Mouse (Mus musculus) mouse embryonic stem cell (cell line): ENCODE results near the gene Slc25a25.

Source experiments
- in situ Hi-C, 2 experiments: fragments of 300-500 bp; cut with MboI; formaldehyde crosslinking; loops; 1 replicate in 1 of 2; 3 replicates in 1 of 2; pipeline ENCODE4 v1.14.3; 2019 to 2020; ENCODE audit warnings: low sequenced_read_pairs in 2 of 2, low pct_unique_long_range_greater_than_20kb in 1 of 2, mixed read lengths in 1 of 2; ENCODE audit not compliant: unreplicated experiment in 1 of 2

The Slc25a25 gene

DNA sequence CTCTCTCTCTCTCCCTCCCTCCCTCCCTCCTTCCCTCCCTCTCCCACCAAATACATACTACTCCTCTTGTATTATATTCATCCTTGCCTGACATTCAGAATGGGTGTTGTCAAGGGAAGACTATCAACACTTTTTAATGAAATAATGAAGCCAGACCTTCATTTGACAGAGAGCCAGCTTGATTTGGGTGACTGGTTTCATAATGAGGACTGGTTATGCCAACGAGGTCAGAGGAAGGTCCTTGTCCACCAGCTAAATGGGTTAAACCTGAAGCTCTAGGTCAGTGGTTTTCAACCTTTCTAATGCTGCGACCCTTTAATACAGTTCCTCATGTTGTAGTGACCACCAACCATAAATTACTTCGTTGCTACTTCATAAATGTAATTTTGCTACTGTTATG is 12.5 kb downstream of the Slc25a25 start:
- in situ Hi-C loops, result no loop called here

DNA sequence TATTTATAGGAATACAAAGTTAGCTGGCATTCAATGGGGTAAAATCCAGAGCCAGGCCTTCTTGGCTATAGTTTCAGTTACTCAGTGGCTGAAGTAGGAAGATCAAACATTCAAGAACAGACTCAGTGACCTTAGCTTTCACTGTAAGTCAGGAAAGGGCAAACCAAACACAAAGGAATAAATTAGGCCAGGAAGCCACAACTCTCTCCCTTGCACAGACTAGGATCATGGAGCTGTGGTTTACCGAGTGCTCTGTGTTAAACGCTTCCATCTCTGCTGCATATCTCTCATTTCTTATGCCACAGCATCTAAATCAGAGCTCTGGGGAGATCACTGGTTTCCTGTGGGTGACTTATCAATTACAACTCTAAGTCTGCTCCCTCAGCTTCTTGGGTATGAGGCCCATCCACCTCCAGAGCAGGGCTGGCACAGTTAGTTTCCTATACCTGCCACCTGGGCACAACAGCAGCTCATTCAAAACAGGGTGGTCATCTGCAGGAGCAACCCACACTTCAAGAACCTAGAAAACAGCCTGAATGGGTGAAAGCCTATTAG is 13.6 kb downstream of the Slc25a25 start:
- in situ Hi-C loops, result no loop called here

DNA sequence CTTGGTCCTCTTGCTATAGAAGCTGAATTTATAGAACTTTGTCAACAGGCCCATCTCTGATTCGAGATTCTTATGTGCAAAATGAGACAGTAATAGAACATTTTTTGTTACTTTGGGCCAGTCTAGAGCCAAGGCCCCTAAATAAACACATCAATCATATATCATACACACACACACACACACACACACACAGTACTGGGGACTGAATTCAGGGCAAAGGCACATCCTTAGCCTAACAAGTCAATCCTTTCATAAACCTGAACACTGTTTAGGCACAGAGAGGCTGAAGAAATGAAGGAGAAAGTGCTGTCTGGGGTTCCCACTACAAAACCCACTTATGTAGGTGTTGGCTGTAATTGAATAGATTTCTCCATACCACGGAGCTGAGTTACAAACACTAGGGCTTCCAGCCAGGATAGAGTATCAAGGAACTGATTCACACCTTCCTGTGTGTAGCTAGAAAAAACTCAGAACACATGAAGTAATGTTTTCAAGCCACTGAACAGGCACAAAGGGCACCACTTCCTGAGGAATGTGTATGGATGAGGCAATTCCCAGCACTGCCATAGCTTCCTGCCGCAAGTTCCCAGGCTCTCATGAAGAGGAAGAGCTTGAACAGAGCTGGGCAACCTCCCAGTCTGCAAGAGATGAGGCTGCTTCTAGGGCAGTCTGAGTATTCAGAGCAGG is 14.4 kb downstream of the Slc25a25 start:
- in situ Hi-C loops, result no loop called here

DNA sequence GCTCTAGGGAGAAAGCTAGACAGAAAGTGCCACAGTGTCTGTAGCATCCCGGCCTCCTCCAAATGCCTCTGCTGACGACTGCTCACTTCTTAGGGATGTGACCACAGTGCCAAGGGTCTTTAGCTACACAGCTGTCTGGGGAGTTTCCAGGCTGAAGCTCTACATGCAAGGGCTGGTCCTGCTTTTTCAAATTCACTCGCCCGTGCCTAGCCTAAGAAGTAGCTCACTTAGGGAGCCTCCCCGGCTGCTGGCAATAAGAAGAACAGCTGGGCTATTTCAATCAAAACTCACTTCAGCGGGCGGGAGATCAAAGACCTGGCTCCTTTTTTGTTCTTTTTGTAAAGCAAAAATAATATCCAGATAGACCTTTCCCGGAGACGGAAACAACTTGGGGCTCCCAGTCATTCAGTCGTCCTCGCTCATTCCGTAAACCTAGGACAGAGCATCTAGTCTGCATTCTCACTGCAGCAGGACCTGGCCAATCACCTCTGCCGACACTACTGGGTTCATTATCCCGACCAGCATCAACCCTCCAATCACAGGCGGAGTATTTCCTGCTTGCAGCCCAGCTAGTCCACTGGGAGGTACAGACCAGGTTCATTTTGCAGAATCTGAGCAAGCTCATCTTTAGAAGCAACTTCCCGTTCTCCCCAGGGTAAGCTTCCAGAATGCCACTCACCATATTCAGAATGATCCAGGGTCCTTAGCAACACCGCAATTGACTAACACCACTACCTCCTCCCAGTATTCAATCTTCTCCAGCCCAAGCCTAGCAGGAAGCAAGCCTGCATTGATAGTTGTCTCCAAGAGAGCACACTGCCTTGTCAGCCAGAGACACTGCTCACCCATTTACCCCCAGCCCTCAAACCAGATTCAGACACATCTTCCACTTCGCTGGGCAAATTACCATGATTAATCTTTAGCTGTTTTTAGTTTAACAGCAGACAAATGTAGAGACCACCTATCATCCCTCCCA is 20.3 kb downstream of the Slc25a25 start:
- in situ Hi-C loops, result no loop called here

DNA sequence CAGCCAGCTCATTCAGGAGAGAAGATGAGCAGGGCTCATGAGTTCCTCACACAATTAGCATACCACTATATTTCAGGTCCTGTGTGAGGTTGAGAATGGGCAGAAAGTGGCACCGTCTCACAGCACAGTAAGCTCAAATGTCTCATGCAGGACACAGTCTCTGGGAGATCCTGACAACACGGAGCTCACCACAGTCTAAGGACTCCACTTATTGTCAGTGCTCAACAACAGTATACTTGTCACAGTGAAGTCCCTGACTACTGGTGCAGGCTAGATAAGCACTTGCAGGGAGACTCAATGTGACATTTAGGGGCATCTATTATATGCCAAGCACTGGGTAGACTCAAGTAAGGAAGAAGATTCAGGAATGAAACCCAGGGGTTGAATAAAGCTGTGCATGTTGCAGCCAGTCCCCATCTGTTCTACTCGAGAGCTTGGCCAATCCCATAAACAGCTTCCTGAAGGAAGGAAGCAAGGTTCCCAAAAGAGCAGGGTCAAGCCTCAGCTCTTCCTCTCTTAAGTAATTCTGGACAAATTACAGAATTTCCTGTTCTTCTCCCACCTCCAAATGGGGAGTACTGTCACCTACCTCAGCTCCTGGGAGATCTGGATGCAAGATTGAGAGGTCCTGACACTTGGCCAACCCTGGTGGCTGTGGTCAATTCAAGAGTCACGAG is 21.9 kb downstream of the Slc25a25 start:
- in situ Hi-C loops, result no loop called here

DNA sequence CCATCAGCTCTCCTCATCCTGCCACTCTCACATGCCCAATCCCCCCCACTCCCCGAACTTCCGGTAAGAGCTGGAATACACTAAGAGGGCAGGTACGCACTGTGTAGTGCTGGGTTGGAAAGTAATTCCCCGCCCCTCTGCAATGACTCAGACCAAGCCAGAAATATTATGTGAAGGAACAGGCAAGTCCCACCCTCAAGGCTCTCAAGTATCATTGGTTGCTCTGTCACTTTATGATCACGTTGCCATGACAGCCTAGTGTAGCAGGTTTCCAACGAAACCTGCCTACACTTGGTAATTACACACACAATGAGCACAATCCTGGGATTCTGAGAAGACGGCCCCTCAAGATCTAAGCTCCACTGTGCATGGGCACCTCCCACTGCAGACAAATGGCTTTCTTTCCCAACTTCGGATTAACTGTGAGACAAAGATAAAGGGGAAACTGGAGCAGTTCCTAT is 23.0 kb downstream of the Slc25a25 start:
- in situ Hi-C loops, result no loop called here

DNA sequence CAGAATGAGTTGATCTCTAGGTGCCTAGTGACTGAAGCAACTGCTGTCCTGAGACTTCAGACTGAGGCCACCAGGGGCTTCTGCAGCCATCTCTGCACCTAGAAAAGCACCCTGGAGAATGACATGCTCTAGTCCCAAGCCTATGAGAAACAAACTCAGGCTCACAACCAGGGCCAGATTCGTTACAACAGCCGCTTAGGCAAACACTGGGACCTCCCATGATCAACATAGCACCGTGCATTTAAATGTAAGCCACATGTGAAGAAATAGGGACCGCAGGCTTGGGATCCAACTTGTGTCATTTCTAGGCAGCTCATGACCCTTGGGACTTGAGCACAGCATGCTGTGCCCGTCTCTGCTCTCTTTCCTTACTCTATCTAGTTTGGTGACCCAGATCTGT is 23.5 kb downstream of the Slc25a25 start:
- in situ Hi-C loops, result no loop called here

DNA sequence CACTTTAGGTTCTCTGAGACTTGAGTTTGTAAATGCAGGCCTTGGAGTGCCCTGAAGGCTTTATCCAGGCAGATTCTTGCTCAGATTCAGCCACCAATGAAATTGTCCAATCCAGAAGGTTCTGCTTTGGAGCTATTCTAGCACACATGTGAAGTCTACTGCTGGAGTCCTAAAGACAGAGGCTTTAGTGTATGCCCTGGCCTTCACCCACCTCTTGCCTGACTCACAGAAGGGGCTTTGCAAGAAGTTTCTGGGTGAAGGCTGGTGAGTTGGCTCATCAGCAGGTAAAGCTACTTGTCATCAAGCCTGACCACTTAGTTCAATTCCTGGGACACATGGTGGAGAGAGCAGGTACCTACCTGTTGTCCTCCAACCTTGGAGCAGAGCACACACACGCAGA is 25.1 kb downstream of the Slc25a25 start:
- in situ Hi-C loops, result no loop called here

DNA sequence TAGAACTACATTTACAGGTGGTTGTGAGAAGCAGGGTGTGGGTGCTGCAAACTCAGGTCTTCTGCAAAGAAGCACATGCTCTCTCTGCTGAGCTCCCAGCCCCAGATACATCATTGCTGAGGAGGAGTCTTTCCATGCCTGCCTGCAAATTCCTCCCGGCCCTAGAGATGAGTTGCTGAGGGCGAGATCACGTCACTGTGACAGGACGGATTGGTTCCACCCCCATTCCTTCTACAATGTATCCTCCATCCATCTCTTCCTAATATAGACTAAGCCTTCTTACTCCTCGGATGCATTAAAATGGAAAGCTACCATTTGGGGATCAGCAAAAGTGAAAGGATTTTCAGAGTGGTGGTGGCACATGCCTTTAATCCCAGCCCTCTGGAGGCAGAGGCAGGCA is 25.7 kb downstream of the Slc25a25 start:
- in situ Hi-C loops, result no loop called here

DNA sequence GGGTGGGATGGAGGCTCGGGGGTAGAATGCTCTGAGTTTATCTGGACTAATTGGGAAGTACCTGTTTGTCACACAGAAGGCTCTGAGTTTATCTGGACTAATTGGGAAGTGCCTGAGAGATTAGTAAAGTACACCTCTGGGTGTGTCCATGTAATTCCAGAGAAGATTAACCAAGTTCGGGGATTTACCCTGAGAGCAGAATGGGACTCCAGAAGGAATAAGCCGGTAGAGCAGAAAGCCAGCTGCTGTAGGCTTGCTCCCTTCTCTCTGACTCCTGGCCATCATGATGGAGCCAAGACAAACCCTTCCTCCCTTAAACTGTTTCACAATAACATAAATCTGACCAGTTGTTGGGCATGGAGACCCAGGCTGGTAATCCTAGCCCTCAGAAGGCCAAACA is 26.4 kb downstream of the Slc25a25 start:
- in situ Hi-C loops, result no loop called here

DNA sequence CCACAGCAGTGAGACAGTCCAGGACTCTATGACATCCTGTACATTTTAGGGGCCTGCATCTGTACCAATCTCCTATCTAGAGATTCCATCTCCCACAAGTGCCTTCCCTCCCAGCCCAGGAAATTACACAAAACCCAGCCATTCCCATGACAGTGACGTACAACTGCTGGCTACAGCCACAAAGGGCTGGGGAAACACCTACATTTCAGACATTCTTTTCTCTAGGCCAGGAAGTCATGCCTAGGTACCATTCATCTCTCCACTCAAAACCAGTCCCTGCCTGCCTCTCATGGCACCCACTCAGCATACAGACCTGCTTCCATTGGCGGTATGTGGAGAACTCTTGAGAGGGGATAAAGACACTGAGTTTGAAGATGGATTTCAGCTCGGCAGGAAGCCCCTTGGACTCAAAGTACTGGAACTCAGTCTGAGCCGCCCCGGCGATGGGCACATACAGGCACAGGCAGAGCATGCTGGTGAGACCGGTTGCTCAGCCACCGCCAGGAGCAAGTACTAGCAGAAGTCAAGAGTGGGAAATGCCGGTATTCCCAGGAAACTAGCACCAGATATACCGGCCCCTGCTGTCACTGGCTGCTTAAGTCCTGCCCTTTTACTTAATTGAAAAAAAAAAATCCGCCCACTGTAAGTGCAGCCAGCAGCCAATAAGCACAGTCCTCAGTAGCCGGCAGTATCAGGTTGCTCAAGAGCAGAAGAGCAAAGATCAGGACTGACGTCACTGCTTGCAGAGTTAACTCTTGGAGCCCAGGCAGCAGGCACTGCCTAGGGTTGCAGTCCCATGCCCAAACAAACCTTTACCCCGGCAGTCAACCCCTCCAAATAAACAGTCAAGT is 27.5 kb downstream of the Slc25a25 start:
- in situ Hi-C loops, result no loop called here

DNA sequence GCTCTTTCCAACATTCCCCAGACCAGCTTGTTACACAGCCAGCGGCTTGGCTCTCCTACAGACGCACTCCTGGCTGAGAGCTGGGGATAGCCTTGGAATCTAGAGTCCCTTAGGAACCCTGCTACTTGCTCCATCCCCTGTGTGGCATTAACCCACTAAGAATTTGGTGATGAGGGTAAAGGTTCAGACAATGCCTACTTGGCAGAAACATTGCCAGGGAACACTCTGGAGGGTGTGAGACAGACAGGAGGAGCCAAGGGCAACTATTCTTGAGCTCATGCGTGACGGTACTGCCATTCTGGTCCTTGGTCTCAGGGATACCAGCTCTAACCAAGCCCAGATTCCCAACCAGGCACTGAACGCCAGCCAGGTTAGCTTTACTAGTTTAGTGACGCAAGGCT is 29.4 kb downstream of the Slc25a25 start:
- in situ Hi-C loops, result no loop called here

DNA sequence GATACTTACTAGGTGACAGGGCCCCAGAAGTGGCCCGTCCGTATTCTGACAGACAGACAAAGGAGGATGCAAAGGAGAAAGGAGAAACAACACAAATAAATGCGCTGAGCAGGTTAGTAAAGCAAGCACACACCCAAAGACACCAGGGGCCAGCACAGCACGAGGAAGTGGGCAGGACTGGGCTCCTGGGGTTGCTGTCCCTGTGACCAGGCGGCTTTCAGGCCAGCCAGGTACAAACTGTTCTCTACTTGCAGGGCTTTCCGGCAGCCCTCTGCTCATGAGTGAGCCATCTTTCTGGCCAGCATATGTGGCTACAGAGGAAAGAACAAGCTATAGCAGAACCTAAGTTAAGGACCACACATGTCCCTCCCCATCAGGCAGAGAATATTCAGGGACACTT is 30.6 kb downstream of the Slc25a25 start:
- in situ Hi-C loops, result no loop called here

DNA sequence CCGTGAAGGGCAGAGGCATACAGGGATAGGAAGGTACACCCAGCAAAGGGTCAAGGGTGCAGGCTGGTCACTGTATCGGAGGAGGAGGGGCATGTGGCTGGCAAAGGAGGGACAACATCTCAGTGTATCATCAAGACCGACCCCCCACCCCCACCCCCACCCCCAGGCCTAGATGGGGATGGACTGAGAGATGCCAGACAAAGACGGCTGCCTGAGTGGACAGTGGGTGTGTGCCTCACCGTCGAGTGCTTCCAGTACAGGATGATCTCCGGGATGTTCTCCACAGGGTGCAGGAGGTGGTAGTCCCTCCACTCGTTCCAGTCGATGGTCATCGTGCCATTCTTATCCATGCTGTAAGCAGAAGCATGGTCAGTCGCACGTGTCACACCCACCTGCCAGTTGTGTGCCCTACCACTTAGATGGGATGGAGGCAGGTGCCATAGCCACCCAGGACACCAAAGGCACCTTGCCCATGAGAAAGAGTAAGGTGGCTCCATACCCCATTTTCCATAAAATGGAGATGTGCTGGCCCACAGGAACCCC is 31.1 kb downstream of the Slc25a25 start:
- in situ Hi-C loops, result no loop called here

DNA sequence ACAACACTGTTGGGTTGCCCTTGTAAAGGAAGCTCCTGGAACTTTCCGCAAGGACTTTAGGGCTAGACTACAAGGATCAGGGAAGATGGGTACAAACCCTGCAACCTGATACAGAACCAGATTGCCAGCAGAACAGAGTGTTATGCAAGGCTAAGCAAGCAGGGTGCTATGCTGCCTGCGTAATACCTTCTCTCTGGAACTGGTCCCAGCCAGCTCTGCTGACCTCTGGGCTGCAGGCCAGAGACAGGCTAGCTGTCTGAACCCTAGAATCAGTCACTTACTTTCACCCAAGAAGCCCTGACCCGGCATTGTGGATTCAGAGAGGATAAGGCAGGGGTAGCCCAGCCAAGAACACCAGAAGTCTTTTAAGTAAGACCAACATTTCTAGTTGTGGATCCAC is 31.9 kb downstream of the Slc25a25 start:
- in situ Hi-C loops, result no loop called here

DNA sequence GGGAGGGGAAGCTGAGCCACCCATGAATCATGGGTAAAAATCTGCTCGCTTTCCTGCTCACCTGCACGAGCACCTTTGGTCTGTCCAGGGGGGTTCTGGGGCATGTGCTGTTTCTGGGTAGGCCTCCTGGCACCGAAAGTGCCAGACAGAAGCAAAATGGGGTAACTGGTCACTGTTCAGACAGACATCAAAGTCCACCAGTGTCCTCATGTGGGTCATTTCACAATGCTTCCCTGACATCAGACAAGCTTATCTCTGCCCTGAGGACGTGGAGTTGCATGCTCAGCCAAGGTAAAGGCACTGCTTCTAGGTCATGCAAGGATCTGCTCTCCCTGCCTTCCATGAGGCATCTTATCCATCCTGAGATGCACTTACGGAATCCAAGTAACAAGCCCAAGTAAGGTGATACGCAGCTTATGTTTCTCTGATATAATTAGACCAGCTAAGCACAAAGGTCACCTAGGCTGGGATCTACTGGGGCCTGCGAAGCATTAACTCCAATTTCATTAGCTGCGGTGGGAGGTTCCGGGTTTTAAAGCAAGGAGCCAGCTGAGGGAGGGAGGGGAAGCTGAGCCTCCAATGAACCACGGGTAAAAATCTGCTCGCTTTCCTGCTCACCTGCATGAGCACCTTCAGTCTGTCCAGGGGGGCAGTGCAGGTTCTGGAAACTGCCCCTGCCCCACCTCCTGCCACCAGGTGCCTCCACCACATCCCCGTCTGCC is 32.7 kb downstream of the Slc25a25 start:
- in situ Hi-C loops, result no loop called here

DNA sequence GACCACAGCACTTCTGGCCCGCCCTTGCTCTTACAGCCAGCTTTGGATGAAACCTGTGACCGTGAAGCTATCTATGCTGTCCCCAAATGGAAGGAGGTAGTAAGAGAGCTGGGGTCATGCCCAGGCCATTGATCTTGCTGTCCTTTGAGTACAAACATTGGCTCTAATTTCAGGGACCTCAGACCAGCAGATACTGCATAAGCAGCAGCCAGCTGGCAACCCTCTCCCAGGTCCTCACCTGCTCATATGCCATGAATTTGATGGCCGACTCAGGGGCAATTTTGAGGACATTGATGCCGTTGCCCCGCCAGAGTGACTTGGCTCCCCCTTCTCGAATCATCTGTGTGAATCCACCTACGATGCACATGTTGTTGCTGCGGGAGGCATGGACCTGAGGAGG is 33.8 kb downstream of the Slc25a25 start:
- in situ Hi-C loops, result no loop called here
